Mouse (Mus musculus) liver, embryonic 16.5 days (tissue): ENCODE results near the gene Cox5b. TPM values are rescaled to one million over a fixed set of nuclear protein-coding genes. Genes with fewer than 3 reads are reported as not detected.
"Not testable (repeated sequence)": the region's sequence is repeated elsewhere in the genome, so short reads cannot be mapped to it uniquely, and the experiment has no call there.

ENCODE experiments used
- ATAC-seq: fragments of 200-750 bp; cut with Nextera tagmentation; 2 replicates; pipeline ENCODE4 v1.8.0; 2017; ENCODE audit warnings: low read depth, mild to moderate bottlenecking, moderate number of reproducible peaks, moderate library complexity
- H3K27ac ChIP-seq: fragments of 300-500 bp; sonication (generic); 2 replicates; pipeline ENCODE4 v1.5.1; 2014; ENCODE audit warnings: mild to moderate bottlenecking, low read length
- H3K27me3 ChIP-seq: fragments of 300-500 bp; sonication (generic); 2 replicates; pipeline ENCODE4 v1.6.1; 2014; ENCODE audit warnings: low read depth, low read length, mixed read lengths; ENCODE audit not compliant: control insufficient read depth, insufficient read depth
- H3K36me3 ChIP-seq: fragments of 300-500 bp; sonication (generic); 2 replicates; pipeline ENCODE4 v1.6.1; 2014; ENCODE audit warnings: mild to moderate bottlenecking; ENCODE audit not compliant: control insufficient read depth, insufficient read depth
- H3K4me1 ChIP-seq: fragments of 300-500 bp; sonication (generic); 2 replicates; pipeline ENCODE4 v1.6.1; 2014; ENCODE audit warnings: low read depth, low read length, mixed read lengths; ENCODE audit not compliant: control insufficient read depth
- H3K4me2 ChIP-seq: fragments of 300-500 bp; sonication (generic); 2 replicates; pipeline ENCODE4 v1.6.1; 2014; ENCODE audit warnings: low read depth, low read length, mixed read lengths
- H3K4me3 ChIP-seq: fragments of 300-500 bp; sonication (generic); 2 replicates; pipeline ENCODE4 v1.5.1; 2014; ENCODE audit warnings: low read depth, mild to moderate bottlenecking, low read length
- H3K9ac ChIP-seq: fragments of 300-500 bp; sonication (generic); 2 replicates; pipeline ENCODE4 v1.6.1; 2014; ENCODE audit warnings: low read depth, low read length
- H3K9me3 ChIP-seq: fragments of 300-500 bp; sonication (generic); replicated peaks from 2 replicates; pipeline ENCODE4 v1.6.1; 2016; ENCODE audit warnings: low read length; ENCODE audit not compliant: control insufficient read depth
- WGBS: fragments of 180-500 bp; shearing (Covaris S2); extraction: QIAGEN DNeasy Blood & Tissue Kit; methylation state at CpG from one replicate; pipeline ENCODE4 v1.1.7; 2014; ENCODE audit not compliant: insufficient replicate concordance; 5-methylcytosine and 5-hydroxymethylcytosine counted together
- polyA plus RNA-seq: library from polyadenylated mRNA; unstranded; fragments of >200 nt; fragmentation: Nextera tagmentation; extraction: Ambion mirVana; gene quantifications from 2 replicates; pipeline ENCODE4 v1.2.1, GENCODE M21; 2015

Gene Cox5b
- polyA plus RNA-seq, 1 experiment from 2014 or later, result 371 TPM

DNA sequence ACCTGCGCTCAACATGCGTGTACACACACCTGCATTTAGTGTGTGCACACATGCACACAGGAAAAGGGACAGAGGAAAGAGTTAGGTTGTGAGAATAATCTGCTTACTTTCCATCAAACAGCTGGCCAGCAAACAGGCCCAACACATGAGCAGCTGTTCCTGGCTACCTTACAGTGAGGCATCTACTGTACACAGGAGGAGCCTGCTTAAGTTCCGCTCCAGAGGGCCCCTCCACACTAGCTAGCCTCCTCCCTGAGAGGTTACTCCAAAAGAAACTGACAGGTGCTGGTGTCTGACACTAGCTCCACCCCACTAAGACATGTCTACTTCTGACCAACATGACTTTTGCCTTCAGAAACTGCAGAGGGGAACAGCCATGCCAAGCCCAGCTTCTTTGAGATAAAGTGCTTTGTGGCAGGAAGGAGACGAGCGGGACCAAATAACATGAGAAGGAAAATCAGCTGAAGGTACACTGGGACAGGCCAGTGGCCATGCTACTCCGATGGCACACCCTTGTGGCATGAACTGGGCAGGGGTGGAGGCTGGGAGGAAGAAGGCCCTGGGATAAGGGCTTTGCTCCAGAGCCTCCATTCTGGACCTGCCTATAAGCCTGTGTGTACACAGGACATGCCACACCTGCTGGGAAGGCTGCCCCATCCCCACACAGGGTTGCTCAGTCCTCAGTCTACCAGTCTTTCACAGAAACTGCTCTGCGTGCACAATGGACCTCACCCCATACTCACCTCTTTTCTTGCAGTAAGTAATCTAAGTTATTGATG is 32.4 kb upstream of the Cox5b start:
- no peaks in the 10 kb centered on the region for H3K27me3 ChIP-seq
- no peak for ATAC-seq
- H3K27ac ChIP-seq, result no peak overlapping the region
- no peak overlapping the region for H3K9ac ChIP-seq
- 53% methylated on average over 7 of the region's 7 CpGs for WGBS
- H3K36me3 ChIP-seq, result no peaks in the 10 kb centered on the region
- H3K4me3 ChIP-seq, result no peak overlapping the region
- peaks cover 8% of the 10 kb centered on the region for H3K4me1 ChIP-seq
- H3K4me2 ChIP-seq, result no peak overlapping the region
- H3K9me3 ChIP-seq, result no peaks in the 10 kb centered on the region

DNA sequence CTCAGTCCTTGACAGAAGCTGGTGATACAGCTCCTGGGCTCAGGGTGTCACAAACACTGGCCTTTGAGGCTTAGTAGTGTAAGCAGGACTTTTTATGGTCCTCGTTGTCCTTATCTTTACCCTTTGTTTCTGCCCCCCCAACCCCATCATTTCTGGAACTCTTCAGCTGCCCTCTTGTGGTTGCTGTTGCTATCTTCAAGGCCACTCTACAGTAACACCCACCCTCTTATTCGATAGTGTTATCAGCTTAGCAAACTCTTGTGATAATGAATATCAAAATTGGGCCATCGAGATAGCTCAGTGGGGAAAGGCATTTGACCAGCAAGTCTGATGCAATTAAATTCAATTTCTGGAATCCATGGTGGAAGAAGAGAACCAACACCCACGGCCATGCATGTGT is 26.8 kb upstream of the Cox5b start:
- 26% methylated on average over 4 of the region's 4 CpGs for WGBS
- peak; percentile 45; the same call in 1 of the 2 replicates for ATAC-seq
- H3K36me3 ChIP-seq, result no peaks in the 10 kb centered on the region
- H3K4me2 ChIP-seq, result no peak overlapping the region
- H3K27me3 ChIP-seq, result no peaks in the 10 kb centered on the region
- peaks cover 7% of the 10 kb centered on the region; the same call in 1 of the 2 replicates for H3K4me1 ChIP-seq
- H3K27ac ChIP-seq, result no peak overlapping the region
- H3K9me3 ChIP-seq, result no peaks in the 10 kb centered on the region
- H3K9ac ChIP-seq, result no peak overlapping the region
- no peak overlapping the region for H3K4me3 ChIP-seq

DNA sequence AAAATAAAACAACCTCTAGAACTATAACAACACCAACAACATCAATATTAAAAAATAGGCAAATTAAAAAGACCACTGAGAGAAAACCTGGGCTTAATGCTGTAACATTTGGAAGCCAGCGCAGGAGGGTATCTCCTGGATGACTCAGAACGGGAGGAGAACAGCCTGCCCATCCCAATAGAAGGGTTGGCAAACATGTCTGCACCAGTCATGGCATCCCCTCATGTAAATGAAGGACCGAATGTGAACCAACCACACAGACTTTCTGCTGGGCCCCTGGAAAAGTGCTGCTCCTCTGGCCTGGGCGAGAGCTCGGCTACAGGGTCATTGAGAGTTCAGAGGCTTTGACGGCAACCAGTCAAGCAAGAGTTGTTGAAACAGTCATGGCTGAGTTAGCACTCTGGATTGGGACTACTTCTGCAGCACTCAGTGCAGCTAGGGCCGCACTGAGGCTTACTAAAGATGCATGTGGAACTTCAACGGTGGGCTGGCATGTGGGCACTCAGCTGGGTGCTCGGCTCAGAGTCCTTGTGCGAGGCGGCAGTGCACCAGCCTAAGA is 26.0 kb upstream of the Cox5b start:
- no peak overlapping the region for H3K4me2 ChIP-seq
- no peak for ATAC-seq
- H3K36me3 ChIP-seq, result no peaks in the 10 kb centered on the region
- no peaks in the 10 kb centered on the region for H3K9me3 ChIP-seq
- no peak overlapping the region for H3K9ac ChIP-seq
- H3K27me3 ChIP-seq, result no peaks in the 10 kb centered on the region
- peaks cover 15% of the 10 kb centered on the region for H3K4me1 ChIP-seq
- H3K27ac ChIP-seq, result no peak overlapping the region
- no peak overlapping the region for H3K4me3 ChIP-seq
- 68% methylated on average over 11 of the region's 11 CpGs for WGBS

DNA sequence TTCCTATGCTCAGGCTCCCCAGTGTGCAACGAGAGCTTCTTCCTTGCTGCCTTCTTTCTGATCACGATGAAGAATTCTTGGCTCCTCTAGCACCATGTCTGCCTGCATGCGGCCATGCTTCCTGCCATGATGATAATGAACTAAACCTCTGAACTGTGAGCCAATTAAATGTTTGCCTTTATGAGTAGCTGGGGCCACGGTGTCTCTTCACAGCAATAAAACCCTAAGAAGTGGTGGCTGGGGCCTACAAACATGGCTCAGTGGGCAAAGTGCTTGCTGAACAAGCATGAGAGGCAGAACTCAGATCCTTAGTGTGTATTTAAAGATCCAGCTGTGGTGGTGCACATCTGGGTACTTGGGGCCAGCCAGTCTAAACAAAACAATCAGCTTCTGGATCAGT is 25.3 kb upstream of the Cox5b start:
- no peaks in the 10 kb centered on the region for H3K36me3 ChIP-seq
- peaks cover 21% of the 10 kb centered on the region for H3K4me1 ChIP-seq
- no peak overlapping the region for H3K4me3 ChIP-seq
- H3K27me3 ChIP-seq, result no peaks in the 10 kb centered on the region
- no peak overlapping the region for H3K27ac ChIP-seq
- WGBS, result 72% methylated on average over 4 of the region's 4 CpGs
- no peak overlapping the region for H3K9ac ChIP-seq
- no peak overlapping the region for H3K4me2 ChIP-seq
- H3K9me3 ChIP-seq, result no peaks in the 10 kb centered on the region
- no peak for ATAC-seq

DNA sequence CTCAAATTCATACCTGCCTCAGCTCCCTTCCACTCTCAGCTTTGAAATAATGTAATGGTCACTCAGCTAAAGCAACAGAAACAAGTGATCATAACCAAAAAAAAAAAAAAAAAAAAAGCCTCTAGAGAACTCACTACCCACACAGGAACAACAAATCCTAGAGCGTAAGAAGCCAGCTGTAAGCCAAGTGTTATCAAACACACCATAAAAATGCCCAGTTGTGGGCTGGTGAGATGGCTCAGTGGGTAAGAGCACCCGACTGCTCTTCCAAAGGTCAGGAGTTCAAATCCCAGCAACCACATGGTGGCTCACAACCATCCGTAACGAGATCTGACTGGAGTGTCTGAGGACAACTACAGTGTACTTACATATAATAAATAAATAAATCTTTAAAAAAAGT is 23.2 kb upstream of the Cox5b start:
- not testable (repeated sequence) for H3K9ac ChIP-seq, ATAC-seq, H3K27me3 ChIP-seq, H3K36me3 ChIP-seq, H3K27ac ChIP-seq, H3K9me3 ChIP-seq, H3K4me3 ChIP-seq, H3K4me2 ChIP-seq
- H3K4me1 ChIP-seq, result peaks cover 25% of the 10 kb centered on the region
- 64% methylated on average over 3 of the region's 4 CpGs for WGBS

DNA sequence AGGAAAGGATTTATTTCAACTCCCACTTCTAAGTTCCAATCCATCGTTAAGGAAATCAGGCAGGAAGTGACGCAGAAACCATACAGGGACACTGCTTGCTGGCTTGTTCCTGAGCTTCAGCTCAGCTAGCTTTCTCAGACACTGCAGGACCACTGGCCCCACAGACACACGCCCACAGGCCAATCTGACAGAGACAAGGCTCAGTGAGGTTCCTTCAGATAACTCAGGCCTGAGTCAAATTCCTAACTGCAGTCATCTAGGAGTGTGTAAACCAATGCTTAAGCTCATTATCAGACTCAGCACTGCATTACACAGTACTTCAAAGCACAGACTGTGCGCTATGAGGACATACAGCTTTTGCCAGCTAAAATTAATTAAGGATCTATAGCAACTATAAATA is 21.0 kb upstream of the Cox5b start:
- no peak overlapping the region for H3K9ac ChIP-seq
- no peak overlapping the region for H3K27ac ChIP-seq
- WGBS, result 22% methylated on average over 4 of the region's 4 CpGs
- H3K4me3 ChIP-seq, result no peak overlapping the region
- no peaks in the 10 kb centered on the region for H3K27me3 ChIP-seq
- peaks cover 19% of the 10 kb centered on the region for H3K4me1 ChIP-seq
- peak; percentile 84 for ATAC-seq
- H3K36me3 ChIP-seq, result no peaks in the 10 kb centered on the region
- H3K9me3 ChIP-seq, result no peaks in the 10 kb centered on the region
- no peak overlapping the region for H3K4me2 ChIP-seq

DNA sequence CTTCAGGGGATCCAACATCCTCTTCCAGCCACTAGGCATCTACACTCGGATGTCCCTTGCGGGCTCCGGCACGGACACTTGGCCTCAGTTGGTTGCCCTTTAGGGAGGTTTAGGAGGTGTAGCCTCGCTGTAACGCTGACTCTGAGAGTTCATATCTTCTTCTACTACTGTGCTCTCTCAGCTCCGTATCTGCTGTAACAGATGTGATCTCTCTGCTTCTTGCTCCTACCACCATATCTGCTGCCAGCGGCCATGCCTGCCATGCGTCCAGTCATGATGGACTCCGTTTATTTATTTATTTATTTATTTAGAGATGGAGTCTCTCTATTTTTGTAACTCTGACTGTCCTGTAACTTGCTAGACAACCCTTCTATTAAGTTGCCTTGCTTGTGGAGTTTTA is 20.0 kb upstream of the Cox5b start:
- Histone ChIP-seq H3K4me1 (peaks cover 19% of the 10 kb centered on the region), H3K9ac (peak overlapping the region; percentile 1; the same call in 1 of the 2 replicates), H3K27me3 (no peaks in the 10 kb centered on the region), H3K9me3 (no peaks in the 10 kb centered on the region), H3K4me2 (no peak overlapping the region), H3K4me3 (no peak overlapping the region), H3K27ac (no peak overlapping the region), H3K36me3 (no peaks in the 10 kb centered on the region)
- peak; percentile 83 for ATAC-seq
- 40% methylated on average over 10 of the region's 10 CpGs for WGBS

DNA sequence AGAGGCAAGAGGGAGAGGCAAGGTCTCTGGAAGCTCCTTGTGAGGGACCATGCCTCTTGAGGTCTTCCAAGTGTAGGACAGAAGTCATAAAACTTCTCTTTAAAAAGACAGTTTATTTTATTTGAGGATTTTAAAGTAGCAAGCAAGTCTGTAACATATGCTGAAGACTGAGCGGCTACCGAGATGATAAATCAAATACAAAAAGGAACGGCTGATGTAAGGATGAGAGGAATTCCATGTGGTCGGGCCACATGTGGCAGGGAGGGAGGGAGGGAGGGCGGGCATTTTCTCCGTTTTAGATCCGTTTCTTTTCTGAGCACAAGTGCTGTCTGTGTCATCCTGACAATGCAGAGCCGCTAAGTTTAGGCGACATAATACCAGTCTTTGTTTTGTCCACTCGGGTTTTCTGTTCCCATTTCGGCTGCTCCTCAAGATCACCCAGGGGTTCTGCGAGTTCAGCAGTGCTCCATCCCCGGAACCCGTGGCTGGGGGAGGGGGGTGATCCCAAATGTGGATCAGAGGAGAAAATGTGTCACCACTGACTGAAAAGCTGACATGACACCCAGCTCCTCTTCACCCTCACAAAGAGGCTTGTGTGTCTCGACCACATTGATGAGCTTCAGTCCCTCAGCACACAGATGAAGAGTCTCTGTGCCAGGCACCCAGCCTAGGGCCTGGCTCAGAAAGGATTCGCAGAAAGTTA is 18.4 kb upstream of the Cox5b start:
- no peak for ATAC-seq
- Histone ChIP-seq H3K9ac (no peak overlapping the region), H3K4me1 (peaks cover 19% of the 10 kb centered on the region), H3K36me3 (no peaks in the 10 kb centered on the region), H3K27ac (no peak overlapping the region), H3K9me3 (no peaks in the 10 kb centered on the region), H3K4me2 (no peak overlapping the region), H3K27me3 (no peaks in the 10 kb centered on the region), H3K4me3 (no peak overlapping the region)
- 77% methylated on average over 16 of the region's 16 CpGs for WGBS

DNA sequence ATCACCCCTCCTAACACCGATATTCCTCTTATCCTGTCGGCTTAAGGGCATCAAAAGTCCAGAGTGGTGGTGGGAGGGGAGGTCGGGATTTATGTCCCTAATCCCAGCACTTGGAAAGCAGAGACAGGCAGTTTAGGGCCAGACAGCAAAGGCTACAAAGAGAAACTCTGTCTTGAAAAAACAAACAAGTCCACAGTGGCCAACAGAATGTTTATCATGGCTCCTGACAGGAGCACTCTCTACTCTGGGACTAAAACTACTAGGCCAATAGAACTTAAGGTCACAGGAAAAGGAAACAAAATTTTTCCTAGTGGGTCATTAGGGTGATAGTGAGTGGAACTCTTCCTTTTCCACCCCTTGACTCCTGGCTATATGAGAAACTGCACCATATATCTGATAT is 16.3 kb upstream of the Cox5b start:
- no peak overlapping the region for H3K4me2 ChIP-seq
- H3K36me3 ChIP-seq, result no peaks in the 10 kb centered on the region
- H3K27ac ChIP-seq, result no peak overlapping the region
- H3K4me3 ChIP-seq, result no peak overlapping the region
- H3K4me1 ChIP-seq, result peaks cover 14% of the 10 kb centered on the region
- H3K9ac ChIP-seq, result no peak overlapping the region
- ATAC-seq, result no peak
- WGBS, result 33% methylated on average over 3 of the region's 3 CpGs
- H3K27me3 ChIP-seq, result no peaks in the 10 kb centered on the region
- no peaks in the 10 kb centered on the region for H3K9me3 ChIP-seq
